Mouse (Mus musculus): ENCODE data around the gene Sept9. TPM values are rescaled to one million over a fixed set of nuclear protein-coding genes. Genes with fewer than 3 reads are reported as not detected.

The Sept9 gene
- polyA plus RNA-seq (2015; fragmentation: Nextera tagmentation; extraction: Ambion mirVana): 35.0 and 48.3 TPM in 2 replicates

DNA sequence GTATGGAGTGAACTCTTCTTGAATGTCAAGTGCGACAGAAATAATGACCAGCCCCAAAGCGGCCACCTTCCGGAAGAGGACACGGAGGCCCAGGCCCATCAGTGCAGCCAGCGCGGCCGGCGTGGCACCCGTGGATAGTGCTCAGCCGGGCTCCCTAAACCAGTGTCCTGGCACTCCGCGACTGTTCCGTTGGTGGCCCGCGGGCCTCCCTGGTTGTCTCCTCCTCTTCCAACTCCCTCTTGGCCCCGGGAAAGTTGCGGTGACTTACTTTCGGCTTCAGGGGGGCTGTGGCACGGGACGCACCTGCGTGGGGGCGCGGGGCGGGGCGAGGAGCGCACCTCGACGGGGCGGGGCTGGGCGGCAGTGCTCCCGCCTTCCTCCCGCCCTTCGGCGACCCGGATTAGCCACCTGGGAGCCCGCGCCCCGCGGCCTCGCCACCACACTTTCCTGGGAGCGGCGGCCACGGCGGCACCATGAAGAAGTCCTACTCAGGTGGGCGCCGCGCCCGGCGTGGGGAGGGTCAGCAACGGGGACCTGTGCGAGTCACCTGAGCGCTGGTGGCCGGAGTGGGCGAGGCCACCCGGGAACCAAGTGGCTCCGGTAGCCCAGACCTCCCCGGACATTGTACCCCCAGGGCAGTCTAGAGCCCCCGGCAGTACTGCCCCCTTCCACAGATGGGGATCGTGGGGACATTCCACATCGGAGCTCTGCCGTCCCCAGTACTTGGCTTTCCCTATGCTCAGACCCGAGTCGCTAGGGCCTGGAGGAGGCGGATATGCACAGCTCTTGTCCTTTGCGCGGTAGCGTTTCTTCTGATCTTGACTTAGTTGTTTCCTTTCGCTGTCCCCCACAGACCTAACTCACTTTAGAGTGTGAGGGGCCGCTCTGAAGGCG, at the start of gene Sept9:
Gene Sept9 (plus strand): TSS at position 380 of the 894 bp plus-strand sequence.

Other genes starting within 250 kb of the Sept9 start
- gene Sec14l1, start 84.5 kb upstream of the Sept9 start, polyA plus RNA-seq (2015; fragmentation: Nextera tagmentation; extraction: Ambion mirVana): 78.9 and 85.1 TPM in 2 replicates

Measured in skeletal muscle tissue, postnatal 0 days (tissue).